Mouse (Mus musculus) adrenal gland, adult (tissue): Measurements from ENCODE around the gene Dock3.
A peak's percentile ranks its signal among the peaks of the same experiment; 100 is the strongest.
"Not testable (repeated sequence)": the region's sequence is repeated elsewhere in the genome, so short reads cannot be mapped to it uniquely, and the experiment has no call there.

ENCODE experiments used
- DNase-seq, 2 experiments: peaks; one replicate each; pipeline ENCODE4 v3.0.0; 2022 to 2023; ENCODE audit warnings: low spot score in 1 of 2; ENCODE audit not compliant: inconsistent age in 2 of 2

Dock3 gene

GRCm38 (mm10) chr9:107260429-107260828, 28.7 kb upstream of the Dock3 start:
- peak in 1 of 2 experiments; percentile 26 for DNase-seq

- DNase-seq, result peak in 1 of 2 experiments; percentile 25
Measured at GRCm38 (mm10) chr9:107259571-107259970, 27.9 kb upstream of the Dock3 start.

- no peak for DNase-seq
Measured at GRCm38 (mm10) chr9:107255596-107255995, 23.9 kb upstream of the Dock3 start.

- DNase-seq, result no peak
Measured at GRCm38 (mm10) chr9:107254925-107255324, 23.2 kb upstream of the Dock3 start.

GRCm38 (mm10) chr9:107254476-107254875, 22.8 kb upstream of the Dock3 start:
- DNase-seq, result peak in 1 of 2 experiments; percentile 68

- DNase-seq, result no peak
Measured at GRCm38 (mm10) chr9:107252164-107252563, 20.5 kb upstream of the Dock3 start.

GRCm38 (mm10) chr9:107250416-107251337, 19.0 kb upstream of the Dock3 start:
- no peak for DNase-seq

- no peak for DNase-seq
Measured at GRCm38 (mm10) chr9:107249154-107249553, 17.4 kb upstream of the Dock3 start.

GRCm38 (mm10) chr9:107246170-107246569, 14.5 kb upstream of the Dock3 start:
- peak; percentile 40 to 78 for DNase-seq

GRCm38 (mm10) chr9:107245311-107245710, 13.6 kb upstream of the Dock3 start:
- DNase-seq, result no peak

GRCm38 (mm10) chr9:107236151-107236550, 4.4 kb upstream of the Dock3 start:
- no peak for DNase-seq

- no peak for DNase-seq
Measured at GRCm38 (mm10) chr9:107235261-107235660, 3.6 kb upstream of the Dock3 start.

- DNase-seq, result no peak
Measured at GRCm38 (mm10) chr9:107232140-107232539, 431 bp upstream of the Dock3 start.

GRCm38 (mm10) chr9:107230991-107231538, 644 bp downstream of the Dock3 start:
- DNase-seq, result peak in 1 of 2 experiments; percentile 31

GRCm38 (mm10) chr9:107224597-107224996, 7.1 kb downstream of the Dock3 start:
- no peak for DNase-seq

- not testable (repeated sequence) for DNase-seq
Measured at GRCm38 (mm10) chr9:107174831-107175230, 56.9 kb downstream of the Dock3 start.

- no peak for DNase-seq
Measured at GRCm38 (mm10) chr9:107165792-107166191, 65.9 kb downstream of the Dock3 start.

- peak in 1 of 2 experiments; percentile 44 for DNase-seq
Measured at GRCm38 (mm10) chr9:107164825-107165224, 66.9 kb downstream of the Dock3 start.

GRCm38 (mm10) chr9:107156388-107156787, 75.3 kb downstream of the Dock3 start:
- DNase-seq, result not testable (repeated sequence)

GRCm38 (mm10) chr9:107112791-107113190, 118.9 kb downstream of the Dock3 start:
- peak in 1 of 2 experiments; percentile 27 for DNase-seq

GRCm38 (mm10) chr9:107112056-107112455, 119.7 kb downstream of the Dock3 start:
- no peak for DNase-seq

- no peak for DNase-seq
Measured at GRCm38 (mm10) chr9:107099487-107099886, 132.2 kb downstream of the Dock3 start.
